Mouse (Mus musculus): ENCODE measurements around the gene Crim1. TPM values are rescaled to one million over a fixed set of nuclear protein-coding genes. Genes with fewer than 3 reads are reported as not detected.
"Not testable (repeated sequence)": the region's sequence is repeated elsewhere in the genome, so short reads cannot be mapped to it uniquely, and the experiment has no call there.

Crim1 gene
- total RNA-seq, 2 experiments from 2014 or later: 19.8 to 22.5 TPM

DNA sequence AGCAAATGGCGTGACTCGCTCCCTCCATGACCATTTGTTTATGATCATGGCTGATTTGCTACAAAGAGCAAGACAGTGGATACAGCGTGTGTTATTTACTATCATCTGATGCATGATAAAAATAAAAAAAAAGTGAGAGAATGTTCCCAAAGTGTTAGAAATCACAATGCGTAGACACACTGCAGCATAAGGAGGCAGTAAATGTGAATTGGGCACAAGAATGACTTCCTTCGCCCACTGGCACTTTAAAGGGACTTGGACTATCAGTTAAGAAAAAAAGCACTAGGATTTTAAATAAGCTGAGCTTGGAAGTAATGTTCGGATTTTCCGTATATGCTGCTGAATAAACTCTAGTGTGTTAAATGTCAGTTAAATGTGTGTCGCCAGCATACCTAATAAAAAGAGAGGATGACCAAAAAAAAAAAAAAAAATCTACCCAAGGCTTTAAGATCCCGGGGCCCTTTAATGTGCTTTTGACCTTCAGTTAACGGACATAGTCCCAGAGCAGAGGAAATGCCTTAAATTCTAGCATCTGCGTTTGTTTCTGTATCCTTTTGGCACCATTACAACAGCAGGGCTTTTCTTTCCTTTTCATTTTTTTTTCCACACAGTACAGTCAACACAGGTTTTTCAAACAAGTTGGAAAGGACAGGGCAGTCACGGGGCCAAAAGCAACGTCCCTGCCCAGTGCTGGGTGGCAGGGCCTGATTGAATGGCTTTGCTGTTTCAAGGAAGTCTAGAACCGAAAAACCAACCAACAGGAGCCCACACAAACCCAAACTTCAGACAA, 50.3 kb downstream of the Crim1 start:
- DNase-seq: no peak

DNA sequence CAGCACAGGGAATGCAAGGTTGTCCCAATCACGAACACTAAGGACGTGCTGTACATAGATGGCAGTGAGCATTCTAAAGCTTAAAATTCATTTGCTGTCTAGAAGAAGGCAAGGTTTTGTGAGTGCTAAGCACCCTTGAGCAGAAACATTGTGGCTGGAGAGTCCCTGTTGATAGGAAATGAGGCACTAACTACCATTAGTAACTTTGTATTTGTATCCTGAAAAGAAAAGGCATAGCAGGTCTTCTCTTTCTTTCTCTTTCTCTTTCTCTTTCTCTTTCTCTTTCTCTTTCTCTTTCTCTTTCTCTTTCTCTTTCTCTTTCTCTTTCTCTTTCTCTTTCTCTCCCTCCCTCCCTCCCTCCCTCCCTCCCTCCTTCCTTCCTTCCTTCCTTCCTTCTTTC, 53.5 kb downstream of the Crim1 start:
- DNase-seq: not testable (repeated sequence)

DNA sequence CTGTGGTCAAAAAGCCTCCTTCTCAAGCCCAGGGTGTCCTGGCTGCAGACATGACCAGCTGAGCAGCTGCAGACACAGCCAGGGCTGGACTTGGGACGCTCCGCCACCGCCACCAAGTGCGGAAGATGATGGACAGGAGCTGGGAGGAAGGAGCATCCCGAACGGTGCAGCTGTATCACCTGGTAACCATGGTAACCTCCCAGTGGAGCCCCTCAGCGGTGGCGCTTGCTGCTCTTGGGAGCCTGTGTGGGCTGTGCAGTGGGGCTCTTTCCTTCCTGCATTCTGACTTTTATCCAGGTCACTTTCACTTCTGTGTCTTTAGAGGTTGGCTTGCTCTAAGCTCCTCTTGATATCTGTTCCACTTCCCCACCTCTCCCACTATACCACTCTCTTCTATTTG, 54.2 kb downstream of the Crim1 start:
- no peak for DNase-seq

DNA sequence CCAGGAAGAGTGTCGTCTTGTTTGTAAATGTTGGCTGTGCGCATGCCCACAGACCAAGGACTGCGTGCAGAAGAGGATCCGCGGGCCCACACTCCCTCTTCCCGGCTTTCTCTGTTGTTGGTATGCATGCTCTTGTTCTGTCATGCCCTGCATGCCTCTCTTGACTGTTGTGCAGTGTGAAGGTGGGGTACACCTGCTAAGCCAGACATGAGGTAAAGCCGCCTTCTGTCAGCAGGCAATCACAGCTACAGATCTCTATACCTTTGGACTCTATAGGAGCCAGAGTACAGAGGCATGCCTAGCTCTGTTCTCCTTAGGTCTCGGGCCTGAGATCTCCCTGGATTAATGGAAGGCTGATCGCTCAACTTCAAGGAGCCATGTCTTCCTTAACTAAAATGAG, 55.7 kb downstream of the Crim1 start:
- DNase-seq: no peak

DNA sequence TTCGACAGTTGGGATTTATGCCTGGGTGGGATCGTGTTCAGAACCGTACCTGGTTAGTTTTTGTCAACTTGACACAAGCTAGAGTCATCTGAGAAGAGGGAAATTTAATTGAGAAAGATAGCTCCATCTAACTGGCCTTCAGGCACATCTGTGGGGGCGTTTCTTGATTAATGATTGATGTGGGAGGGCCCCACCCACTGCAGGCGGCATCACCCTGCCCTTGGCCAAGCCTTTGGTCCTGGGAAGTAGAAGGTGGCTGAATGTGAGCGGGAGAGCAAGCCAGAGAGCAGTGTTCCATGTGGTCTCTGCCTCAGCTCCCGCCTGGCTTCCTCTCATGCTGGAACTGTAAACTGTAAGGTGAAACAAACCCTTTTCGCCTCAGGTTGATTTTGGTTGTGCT, 56.5 kb downstream of the Crim1 start:
- no peak for DNase-seq

DNA sequence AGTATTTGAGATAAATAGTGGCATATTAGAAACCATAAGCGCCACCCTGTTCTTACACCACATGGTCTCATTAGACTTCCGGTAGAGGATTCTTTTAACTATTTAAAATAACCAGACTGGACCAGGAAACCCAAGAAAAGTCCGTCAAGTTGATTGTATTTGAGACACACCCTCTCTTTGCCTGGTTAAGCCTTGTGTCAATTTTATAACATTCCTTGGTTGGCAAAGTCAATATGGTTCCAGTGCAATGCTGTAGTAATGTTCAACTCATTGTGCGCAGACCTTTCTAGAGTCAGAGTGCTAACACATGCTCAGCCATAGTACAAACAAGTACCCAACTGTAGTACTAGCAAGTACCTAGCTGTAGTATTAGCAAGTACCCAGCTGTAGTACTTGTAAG, 61.6 kb downstream of the Crim1 start:
- no peak for DNase-seq

DNA sequence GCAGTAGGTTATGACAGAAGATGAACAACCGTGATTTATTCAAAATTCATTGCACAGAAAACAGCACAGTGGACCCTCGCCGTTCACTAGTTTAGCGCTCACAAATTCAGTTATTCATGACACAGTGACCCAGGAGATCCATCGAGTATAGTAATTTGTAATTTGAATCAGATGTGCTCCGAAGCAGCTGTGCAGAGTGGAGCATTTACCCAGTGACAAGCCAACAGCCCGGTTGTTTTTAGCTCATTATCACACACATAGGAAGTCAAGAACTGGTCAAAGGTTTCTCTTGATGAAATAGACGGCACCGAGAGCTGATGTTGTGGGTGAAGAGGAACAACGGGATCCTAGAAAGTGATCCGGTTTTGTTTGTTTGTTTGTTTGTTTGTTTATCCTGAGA, 64.1 kb downstream of the Crim1 start:
- DNase-seq: no peak

DNA sequence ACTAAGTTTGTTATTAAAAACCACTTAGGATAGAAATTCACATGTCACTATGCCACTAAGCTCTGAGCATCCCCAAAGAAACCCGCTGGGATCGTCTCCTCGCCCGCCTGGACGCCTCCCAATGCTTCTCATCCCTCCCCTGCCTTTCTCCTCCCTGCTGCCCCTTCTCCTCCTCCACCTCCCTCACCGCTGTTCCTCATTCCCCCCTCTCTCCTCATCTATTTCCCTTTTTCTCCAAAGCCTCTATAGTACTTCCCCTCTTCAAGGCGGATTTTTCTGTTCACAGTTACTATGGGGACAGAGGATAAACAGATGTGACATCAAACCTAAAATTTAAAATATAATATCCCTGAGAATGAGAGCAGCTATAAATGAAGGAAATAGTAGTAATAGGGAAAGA, 65.1 kb downstream of the Crim1 start:
- DNase-seq: no peak

DNA sequence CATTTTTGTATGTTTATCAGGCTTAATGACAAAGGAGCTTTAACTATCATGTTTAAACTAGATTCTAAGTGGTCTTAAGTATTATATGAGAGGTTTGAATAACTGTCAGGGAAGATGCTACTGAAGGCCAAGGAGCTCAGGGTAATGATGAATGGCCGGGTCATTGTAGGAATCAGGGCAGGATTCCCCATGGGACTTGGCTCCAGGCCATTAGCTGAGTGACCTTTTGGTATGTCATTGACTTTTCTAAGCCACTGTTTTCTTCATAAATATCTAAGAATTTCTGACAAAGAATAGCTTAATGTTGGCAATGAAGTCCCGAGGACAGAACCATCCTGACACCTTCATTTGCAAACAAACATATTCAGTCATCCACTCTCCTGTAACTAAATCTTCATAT, 66.2 kb downstream of the Crim1 start:
- no peak for DNase-seq

DNA sequence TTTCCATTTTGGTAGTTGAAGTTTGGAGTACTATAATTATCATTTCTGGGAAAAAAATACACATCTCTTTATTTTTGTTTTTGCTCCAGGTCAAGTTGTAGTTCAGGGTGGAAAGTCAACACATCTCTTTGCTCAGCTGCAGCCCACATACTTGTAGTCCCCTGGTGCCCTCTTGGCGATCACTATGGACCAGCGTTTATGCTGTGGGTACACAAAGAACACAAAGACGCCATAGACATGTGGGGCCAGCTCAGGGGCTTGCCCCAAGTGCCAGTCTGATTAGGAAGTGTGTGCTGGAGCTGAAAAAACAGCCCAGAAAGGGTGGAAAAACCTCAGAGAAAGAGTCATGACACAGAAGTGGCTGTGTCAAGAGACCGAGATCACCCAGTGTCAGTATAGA, 68.5 kb downstream of the Crim1 start:
- no peak for DNase-seq

DNA sequence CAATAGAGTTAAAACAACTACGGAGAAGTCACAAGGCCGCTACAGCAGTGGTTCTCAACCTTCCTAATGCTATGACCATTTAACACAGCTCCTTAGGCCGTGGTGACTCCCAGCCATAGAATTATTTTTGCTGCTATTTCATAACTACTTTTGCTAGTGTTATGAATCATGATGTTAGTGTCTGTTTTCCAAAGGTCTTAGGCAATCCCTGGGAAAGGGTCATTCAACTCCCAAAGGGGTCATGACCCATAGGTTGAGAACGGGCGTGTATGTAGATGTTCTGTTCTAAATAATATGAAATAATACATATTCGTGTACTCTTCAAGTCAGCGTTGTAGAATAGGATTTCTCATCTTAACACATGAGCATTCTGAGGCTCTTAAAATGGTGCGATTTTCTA, 69.3 kb downstream of the Crim1 start:
- no peak for DNase-seq

DNA sequence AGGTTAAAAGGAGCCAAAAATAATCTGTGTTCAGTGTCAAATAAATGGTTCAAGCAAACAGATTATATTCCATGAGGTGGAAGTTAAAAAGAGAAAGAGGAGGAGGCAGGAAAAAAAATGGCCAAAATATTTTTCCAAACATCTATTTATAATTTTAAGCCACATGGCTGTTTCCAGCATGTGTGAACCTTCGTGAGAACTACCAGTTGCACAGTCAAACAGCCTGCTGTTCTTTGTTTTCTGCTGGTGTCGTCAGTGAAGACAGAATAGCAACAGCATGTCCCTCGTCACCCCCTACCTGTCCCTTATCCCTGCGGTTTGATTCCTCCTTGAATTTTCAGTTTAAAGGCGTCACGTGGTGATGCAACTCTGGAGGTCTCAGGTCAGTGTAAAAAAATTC, 70.0 kb downstream of the Crim1 start:
- DNase-seq: no peak

DNA sequence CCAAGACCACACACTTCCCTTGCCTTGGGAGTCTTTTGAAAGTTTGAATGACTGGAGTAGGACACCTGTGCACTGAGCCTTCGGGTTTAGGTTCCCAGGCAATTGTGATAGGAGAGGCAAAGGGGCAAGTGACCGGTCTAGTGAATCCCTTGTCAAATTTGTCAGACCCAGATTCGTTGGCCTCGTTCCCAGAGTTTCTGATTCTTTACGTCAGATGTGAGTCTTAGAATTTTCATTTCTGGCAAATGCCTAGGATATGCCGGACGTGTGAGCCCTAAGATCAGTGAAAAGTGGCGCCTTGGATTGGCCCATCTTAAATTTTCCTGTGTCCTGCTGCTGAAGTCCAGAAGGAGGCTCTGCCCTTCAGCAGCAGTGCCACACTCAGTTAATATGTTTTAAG, 71.7 kb downstream of the Crim1 start:
- no peak for DNase-seq

DNA sequence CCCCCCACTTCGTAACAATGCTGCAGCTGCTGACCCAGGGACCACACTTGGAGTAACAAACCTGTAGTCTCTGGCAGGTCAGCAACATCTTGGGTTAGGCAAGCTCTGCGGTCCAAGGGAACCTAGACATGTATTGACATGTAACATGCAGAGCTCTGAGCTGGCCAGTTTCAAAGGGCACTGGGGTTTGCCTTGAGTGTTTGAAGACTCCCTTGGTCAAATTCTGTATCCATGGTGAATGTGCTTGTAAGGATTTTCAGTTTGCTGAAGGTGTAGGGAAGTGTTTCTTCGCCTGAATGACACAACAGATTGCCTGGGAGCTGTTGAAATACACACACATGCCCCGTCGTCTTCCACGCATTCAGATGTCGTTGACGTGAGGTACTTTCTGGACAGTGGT, 72.1 kb downstream of the Crim1 start:
- DNase-seq: no peak

DNA sequence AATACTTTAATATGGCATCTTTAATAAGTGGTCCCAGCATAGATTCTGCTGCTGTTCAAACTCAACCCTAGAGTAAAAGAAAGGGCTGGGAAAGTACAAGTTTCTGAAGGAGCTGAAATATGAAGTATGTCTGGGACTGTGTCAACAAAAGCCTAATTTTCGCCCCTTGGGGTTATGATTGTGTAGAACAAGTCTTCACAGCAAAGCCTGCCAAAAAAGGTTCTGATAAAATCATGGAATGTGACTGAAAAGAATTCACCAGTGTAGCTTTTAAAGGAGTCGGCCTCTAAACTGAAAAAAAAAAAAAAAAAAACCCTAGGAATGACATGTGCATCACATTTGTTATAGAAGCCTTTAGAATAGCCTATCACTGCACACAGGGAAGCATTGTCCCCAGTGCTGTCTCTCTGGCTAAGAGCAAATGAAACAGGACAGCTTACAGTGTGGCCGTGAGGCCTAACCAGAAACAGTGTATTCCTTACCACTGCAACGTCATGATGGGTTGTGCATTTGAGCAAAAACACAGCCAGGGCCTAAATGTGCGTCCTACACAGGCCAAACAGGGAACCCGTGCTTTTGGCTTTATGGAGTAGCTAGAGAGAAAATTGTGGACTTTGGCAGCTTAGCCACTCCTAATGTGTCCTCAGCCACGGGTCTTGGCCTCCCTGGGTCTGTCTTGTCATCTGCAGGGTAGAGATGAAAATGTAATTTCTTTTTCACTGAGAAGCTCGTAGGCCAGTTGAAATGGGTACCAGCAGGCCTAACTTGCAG, 72.8 kb downstream of the Crim1 start:
- no peak for DNase-seq

DNA sequence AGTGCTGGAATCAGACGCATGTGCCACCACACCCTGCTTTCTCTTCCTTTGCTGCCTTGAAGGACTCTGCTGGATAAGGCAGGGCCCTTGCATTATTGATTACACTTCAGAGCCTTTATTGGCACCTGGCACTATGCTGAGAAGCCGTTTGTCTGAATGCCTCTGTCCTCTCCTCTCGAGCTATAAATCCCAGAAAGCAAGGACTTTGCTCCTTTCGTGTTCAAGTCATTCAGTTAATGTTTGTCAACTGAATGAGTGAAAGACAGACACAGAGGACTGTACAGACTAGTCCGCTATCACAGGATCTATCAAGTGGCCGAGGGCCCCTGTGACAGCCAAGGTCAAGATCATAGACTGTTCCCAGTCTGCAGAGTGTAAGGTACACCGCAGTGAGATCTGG, 73.8 kb downstream of the Crim1 start:
- DNase-seq: no peak

DNA sequence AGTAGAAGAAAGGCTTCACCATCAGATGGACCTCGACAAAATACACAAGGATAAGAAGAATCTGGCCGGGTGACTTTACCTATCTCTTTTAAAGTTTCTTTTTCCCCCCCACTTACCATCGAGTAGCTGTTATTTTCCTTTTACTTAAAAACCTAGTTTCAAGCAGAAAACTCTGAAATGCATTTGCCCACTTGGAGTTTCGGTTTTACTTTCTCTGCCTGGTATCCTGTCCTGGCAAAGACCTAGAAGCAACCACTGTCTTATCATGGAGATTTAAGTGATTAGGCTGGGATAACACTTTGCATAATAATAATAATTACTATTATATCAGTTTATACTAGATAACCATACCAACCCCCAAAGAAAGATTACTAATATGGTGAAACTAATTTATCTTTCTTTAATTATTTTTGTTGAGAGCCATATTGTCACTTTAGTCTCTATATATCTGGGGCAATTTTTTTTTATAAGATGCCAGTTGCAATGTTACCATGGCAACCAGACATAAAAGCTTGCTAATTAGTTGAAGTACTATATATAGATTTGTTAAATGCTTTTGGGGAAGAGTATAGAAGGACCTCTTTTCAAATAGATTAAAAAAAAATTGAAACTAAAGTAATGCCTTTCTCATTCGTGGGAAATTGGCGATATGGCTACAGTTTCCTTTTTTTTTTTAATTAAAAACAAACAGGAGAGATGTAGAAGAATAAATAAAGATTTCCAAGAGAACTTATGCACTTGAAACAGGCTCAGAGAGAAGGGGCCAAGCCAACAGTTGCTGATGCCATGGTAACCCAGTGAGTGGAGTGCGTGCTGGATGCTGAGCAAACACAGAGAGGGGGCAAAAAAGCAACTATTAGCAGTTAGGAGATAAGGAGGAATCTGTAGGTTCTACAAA, 74.8 kb downstream of the Crim1 start:
- DNase-seq: no peak

DNA sequence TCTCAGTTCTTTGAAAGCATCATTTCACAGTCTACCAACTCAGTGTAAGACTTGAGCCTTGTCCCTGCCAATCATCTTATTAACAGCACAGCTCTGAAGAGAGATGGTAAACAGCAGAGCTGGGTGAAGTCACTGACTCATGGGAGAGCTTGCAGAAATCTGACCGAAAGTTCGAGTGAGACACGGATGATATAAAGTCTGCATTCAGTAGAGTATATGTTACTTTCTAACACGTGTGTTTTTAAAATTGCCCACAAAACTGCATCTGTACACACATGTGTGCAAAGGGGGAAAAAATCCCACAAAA, 75.4 kb downstream of the Crim1 start:
- no peak for DNase-seq

DNA sequence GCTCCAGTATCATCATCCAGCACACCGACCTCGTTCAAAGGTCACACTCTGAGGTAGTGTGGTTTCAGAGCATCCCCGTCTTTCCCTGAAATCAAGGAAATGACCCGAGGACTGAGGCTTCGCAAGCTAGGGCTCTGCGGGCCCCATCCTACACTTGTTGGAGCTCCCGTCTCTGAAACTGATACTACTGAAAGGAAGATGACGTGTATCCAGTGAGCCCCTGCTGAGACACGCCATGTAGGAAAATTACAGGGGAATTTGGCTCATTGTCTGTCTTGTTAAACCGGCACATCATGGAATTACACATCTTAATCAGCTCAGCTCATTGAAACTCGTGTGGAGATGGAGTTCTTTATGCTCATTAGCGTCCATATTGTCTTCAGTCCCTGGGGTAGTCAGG, 79.1 kb downstream of the Crim1 start:
- no peak for DNase-seq

DNA sequence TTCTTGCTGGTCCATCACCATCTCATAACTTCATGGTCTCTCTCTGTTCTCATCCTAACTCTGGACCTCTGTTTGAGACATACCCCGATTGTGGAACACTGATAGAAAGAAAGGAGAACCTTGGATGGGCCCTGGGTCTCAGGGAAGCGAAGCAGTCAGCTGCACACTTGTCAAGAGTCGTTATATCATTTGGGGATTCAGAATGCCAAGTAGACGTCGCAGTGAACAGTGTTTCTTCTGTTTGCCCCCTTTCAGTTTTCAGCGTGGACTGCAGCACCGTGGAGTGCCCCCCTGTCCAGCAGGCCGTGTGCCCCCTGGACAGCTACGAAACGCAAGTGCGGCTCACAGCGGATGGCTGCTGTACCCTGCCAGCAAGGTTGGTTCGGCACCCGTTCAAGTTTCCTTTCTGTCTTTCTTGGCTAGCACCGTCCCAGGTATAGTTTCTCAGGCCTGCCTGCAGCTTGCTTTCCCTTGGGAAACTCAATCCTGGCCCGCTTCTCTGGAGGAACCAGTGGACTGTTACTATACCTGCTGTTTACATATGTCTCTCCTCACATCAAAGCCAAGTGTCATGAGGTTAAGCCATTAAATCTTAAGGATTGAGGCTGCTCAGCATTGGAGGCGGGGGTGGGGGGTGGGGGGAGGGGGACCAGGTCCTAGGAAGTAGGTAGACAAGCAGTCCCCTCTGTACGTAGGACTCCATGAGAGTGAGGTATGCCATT, 81.1 kb downstream of the Crim1 start:
- no peak for DNase-seq

DNA sequence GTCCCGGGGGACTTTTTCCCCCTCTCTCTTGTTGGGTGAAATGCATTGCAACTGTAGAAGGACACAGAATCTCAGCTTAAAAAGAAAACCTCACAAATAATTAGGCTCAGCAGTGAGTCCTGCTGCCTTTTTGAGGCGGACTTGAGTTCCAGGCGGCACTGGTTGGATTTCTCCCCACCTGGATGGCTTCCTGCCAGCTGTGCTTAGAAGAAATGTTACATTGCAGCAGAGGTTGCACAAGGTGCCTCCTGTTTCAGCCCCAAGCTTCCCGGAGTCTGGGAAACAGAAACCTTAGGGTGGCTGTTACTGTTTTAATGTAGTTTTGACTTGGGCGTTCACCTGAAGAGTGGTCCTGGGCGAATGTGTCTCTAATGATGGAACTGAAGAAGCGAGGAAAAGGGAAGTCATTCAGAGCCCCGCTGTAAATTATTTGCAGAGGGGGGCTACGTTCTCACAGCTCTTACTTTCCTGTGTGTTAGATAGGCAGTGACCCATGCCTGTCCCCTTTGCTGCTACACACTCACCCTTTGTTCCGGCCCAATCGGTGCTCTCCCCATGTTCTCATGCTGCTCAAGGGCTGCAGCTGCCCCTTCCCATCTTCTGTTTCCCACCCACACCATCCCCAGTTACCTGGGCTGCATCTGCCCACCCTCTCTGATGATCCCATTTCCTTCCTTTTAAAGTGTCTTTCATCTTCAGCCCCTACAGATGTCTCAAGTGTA, 83.4 kb downstream of the Crim1 start:
- DNase-seq: no peak

DNA sequence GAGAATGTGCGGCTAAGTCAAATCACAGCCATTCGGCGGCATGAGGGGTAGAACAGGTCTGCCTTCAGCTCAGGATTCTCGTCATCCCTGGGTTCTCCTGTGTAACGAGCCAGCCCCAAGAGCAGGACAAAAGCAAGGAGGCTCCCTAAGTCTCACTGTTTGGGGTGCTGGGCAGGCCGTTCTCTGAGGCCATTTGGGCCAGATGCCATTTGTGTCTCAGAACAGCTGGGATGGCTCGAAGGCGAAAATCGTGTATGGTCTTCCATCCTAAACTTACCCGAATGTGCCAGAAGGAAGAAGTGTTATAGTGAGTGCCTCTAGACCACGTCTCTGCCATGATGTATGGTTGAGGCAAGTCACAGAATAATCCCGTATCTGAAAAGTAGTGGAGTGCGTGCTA, 86.0 kb downstream of the Crim1 start:
- no peak for DNase-seq
